Mouse (Mus musculus): ENCODE measurements around the gene Fgfr2. TPM values are rescaled to one million over a fixed set of nuclear protein-coding genes. Genes with fewer than 3 reads are reported as not detected.

Gene Fgfr2
- polyA plus RNA-seq, 1 experiment from 2014 or later = 104 TPM

DNA sequence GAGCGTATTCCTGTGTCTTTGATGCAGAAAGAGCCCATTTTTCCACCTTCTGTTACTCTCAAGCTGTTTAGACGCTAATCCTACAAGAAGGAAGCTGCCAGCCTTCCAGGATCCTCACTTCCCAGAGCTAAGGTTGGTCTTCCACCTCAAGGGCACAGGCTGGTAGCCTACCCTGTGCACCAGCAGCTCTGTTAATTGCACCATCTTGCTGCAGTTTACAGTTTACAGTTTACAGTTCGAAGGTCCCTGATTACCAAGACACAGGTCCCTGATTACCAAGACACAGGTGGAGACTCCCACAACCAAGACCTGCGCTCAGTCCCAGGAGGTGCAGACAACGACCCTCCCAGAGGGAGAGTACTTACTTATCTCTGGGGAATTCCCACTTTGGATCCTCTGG lies 2938.3 kb downstream of the Fgfr2 start:
- Histone ChIP-seq H3K4me2 (no peak overlapping the region), H3K36me3 (peaks cover 32% of the 10 kb centered on the region), H3K27me3 (replicated peaks) (no peaks in the 10 kb centered on the region), H3K9me3 (no peaks in the 10 kb centered on the region), H3K9ac (no peak overlapping the region), H3K4me1 (peaks cover 3% of the 10 kb centered on the region; the same call in 1 of the 2 replicates), H3K27ac (no peak overlapping the region), H3K4me3 (replicated peaks) (no peak overlapping the region)
- no peak for ATAC-seq (ENCODE audit: insufficient read depth, low FRiP score, low read depth)
- 79% methylated on average over 5 of the region's 5 CpGs for WGBS

DNA sequence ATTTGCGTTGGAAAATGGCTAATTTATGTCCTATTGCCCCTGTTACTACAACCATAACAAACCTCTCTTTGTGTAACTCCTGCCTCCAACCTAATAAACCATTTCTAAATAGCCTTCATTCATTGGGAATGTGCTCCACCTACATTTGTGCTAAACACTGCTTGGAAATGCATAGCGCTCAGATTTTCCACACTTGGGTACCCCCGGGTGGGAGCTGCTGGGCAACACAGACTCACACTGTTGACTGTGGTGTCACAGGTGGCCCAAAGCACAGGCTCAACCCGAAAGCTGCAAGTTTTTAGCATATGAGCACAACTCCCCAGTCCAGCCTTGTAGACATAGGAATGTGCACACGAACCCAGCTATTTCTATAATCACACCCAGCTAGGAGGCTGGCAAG lies 2939.2 kb downstream of the Fgfr2 start:
- Histone ChIP-seq H3K4me1 (peaks cover 3% of the 10 kb centered on the region; the same call in 1 of the 2 replicates), H3K36me3 (peaks cover 32% of the 10 kb centered on the region), H3K27me3 (replicated peaks) (no peaks in the 10 kb centered on the region), H3K4me3 (replicated peaks) (no peak overlapping the region), H3K4me2 (no peak overlapping the region), H3K27ac (peak overlapping the region; percentile 51; the same call in 1 of the 2 replicates), H3K9me3 (no peaks in the 10 kb centered on the region), H3K9ac (no peak overlapping the region)
- WGBS = 61% methylated on average over 5 of the region's 5 CpGs
- ATAC-seq (ENCODE audit: insufficient read depth, low FRiP score, low read depth) = no peak

DNA sequence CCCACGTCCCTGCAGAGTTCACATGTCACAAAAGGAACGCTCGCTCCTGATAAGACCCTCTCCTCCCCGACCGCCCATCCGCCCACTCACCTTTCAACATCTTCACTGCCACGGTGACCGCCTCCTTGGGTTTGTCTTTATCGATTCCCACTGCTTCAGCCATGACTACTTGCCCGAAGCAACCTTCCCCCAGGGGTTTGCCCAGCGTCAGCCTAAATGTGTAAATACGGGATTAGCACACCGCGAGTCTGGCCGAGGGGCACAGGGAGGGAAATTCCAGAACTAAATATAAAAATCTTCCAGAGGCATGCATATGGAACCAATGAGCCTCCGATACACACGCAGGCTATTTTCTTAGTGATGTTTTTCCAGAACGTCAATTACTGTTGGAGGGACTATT lies 2940.6 kb downstream of the Fgfr2 start:
- Histone ChIP-seq H3K4me1 (peaks cover 3% of the 10 kb centered on the region; the same call in 1 of the 2 replicates), H3K4me3 (replicated peaks) (no peak overlapping the region), H3K27me3 (replicated peaks) (no peaks in the 10 kb centered on the region), H3K36me3 (peaks cover 36% of the 10 kb centered on the region), H3K9ac (no peak overlapping the region), H3K27ac (no peak overlapping the region), H3K9me3 (no peaks in the 10 kb centered on the region), H3K4me2 (0 out of 2 replicates have a peak overlapping the region, but pooled peaks have one; percentile 16)
- WGBS = 26% methylated on average over 18 of the region's 18 CpGs
- no peak for ATAC-seq (ENCODE audit: insufficient read depth, low FRiP score, low read depth)

GRCm38 (mm10) chr7:130178991-130179390 lies 2944.2 kb downstream of the Fgfr2 start:
- no peak overlapping the region for H3K9ac ChIP-seq
- no peaks in the 10 kb centered on the region for H3K27me3 ChIP-seq (replicated peaks)
- no peaks in the 10 kb centered on the region for H3K9me3 ChIP-seq
- peaks cover 16% of the 10 kb centered on the region for H3K36me3 ChIP-seq
- no peak for ATAC-seq (ENCODE audit: insufficient read depth, low FRiP score, low read depth)
- WGBS = 60% methylated on average over 3 of the region's 3 CpGs
- H3K4me3 ChIP-seq (replicated peaks) = no peak overlapping the region
- H3K4me1 ChIP-seq = peaks cover 3% of the 10 kb centered on the region; the same call in 1 of the 2 replicates
- H3K27ac ChIP-seq = no peak overlapping the region
- H3K4me2 ChIP-seq = no peak overlapping the region

GRCm38 (mm10) chr7:130177009-130177408 lies 2946.1 kb downstream of the Fgfr2 start:
- Histone ChIP-seq H3K36me3 (peaks cover 9% of the 10 kb centered on the region; the same call in 1 of the 2 replicates), H3K9me3 (no peaks in the 10 kb centered on the region), H3K4me2 (no peak overlapping the region), H3K4me3 (replicated peaks) (no peak overlapping the region), H3K4me1 (no peaks in the 10 kb centered on the region), H3K27me3 (replicated peaks) (no peaks in the 10 kb centered on the region), H3K9ac (no peak overlapping the region), H3K27ac (no peak overlapping the region)
- 71% methylated on average over 5 of the region's 5 CpGs for WGBS
- no peak for ATAC-seq (ENCODE audit: insufficient read depth, low FRiP score, low read depth)

DNA sequence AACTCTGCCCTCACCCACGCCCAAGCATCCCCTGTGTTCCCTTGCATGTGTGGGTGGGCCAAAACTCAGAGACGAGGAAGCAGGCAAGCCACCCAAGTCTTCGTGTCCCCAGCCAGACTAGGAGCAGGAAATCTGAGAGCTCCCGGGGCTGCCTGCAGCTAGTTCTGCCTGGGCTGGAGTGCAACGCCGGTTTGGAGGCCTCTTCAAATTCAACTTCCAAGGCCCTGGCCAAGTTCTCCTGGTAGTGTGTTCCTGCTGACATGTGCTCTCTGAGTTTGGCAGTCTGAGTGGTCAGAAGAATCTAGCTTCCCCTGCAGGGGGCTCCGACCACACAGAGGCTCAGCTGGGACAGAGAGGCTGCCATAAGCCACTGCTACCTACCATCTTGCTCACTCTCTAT lies 2948.6 kb downstream of the Fgfr2 start:
- no peak for ATAC-seq (ENCODE audit: insufficient read depth, low FRiP score, low read depth)

GRCm38 (mm10) chr7:130173914-130174313 lies 2949.2 kb downstream of the Fgfr2 start:
- no peaks in the 10 kb centered on the region for H3K9me3 ChIP-seq
- H3K4me2 ChIP-seq = no peak overlapping the region
- H3K4me1 ChIP-seq = no peaks in the 10 kb centered on the region
- no peaks in the 10 kb centered on the region for H3K27me3 ChIP-seq (replicated peaks)
- WGBS = 50% methylated on average over 5 of the region's 5 CpGs
- H3K27ac ChIP-seq = peak overlapping the region; percentile 71
- no peak overlapping the region for H3K4me3 ChIP-seq (replicated peaks)
- no peak for ATAC-seq (ENCODE audit: insufficient read depth, low FRiP score, low read depth)
- H3K9ac ChIP-seq = no peak overlapping the region
- peaks cover 27% of the 10 kb centered on the region for H3K36me3 ChIP-seq

More for the DNA sequence above, 2948.6 kb downstream of the Fgfr2 start:
- H3K27ac ChIP-seq = peak overlapping the region; percentile 71
- H3K4me1 ChIP-seq = no peaks in the 10 kb centered on the region
- H3K4me3 ChIP-seq (replicated peaks) = no peak overlapping the region
- 40% methylated on average over 7 of the region's 7 CpGs for WGBS
- no peak overlapping the region for H3K4me2 ChIP-seq
- H3K9ac ChIP-seq = no peak overlapping the region
- no peaks in the 10 kb centered on the region for H3K27me3 ChIP-seq (replicated peaks)
- peaks cover 21% of the 10 kb centered on the region for H3K36me3 ChIP-seq
- no peaks in the 10 kb centered on the region for H3K9me3 ChIP-seq

DNA sequence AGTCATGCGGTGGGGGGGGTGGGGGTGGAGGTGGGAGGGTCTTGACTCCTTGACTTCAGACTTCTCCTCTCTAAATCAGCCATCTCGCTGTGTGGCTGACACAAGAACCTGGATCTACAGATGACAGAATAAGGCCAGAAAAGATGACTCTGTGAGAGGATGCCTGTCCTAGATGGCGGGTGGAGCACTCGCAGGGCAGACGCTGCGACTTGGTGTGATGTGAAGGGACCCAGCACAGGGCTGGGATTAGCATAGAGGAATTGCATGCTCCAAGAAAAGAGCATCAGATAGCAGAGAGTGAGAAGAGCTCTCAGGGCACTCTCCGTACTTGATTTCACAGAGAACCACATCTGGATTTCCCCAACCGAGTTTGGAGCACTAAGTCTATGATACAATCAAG lies 2953.0 kb downstream of the Fgfr2 start:
- Histone ChIP-seq H3K36me3 (peaks cover 19% of the 10 kb centered on the region), H3K9me3 (no peaks in the 10 kb centered on the region), H3K9ac (no peak overlapping the region), H3K27ac (peak overlapping the region; percentile 61; the same call in 1 of the 2 replicates), H3K4me1 (peaks cover 17% of the 10 kb centered on the region), H3K4me2 (no peak overlapping the region), H3K4me3 (replicated peaks) (no peak overlapping the region), H3K27me3 (replicated peaks) (no peaks in the 10 kb centered on the region)
- ATAC-seq (ENCODE audit: insufficient read depth, low FRiP score, low read depth) = no peak
- 46% methylated on average over 8 of the region's 8 CpGs for WGBS

- WGBS = 75% methylated on average over 12 of the region's 12 CpGs
- no peak overlapping the region; the same call in 1 of the 2 replicates for H3K27ac ChIP-seq
- no peak overlapping the region for H3K4me2 ChIP-seq
- peaks cover 19% of the 10 kb centered on the region for H3K36me3 ChIP-seq
- H3K4me3 ChIP-seq (replicated peaks) = no peak overlapping the region
- no peak for ATAC-seq (ENCODE audit: insufficient read depth, low FRiP score, low read depth)
- H3K9ac ChIP-seq = no peak overlapping the region
- no peaks in the 10 kb centered on the region for H3K9me3 ChIP-seq
- peaks cover 17% of the 10 kb centered on the region for H3K4me1 ChIP-seq
- no peaks in the 10 kb centered on the region for H3K27me3 ChIP-seq (replicated peaks)
Observed at GRCm38 (mm10) chr7:130168296-130168695, 2954.9 kb downstream of the Fgfr2 start.

DNA sequence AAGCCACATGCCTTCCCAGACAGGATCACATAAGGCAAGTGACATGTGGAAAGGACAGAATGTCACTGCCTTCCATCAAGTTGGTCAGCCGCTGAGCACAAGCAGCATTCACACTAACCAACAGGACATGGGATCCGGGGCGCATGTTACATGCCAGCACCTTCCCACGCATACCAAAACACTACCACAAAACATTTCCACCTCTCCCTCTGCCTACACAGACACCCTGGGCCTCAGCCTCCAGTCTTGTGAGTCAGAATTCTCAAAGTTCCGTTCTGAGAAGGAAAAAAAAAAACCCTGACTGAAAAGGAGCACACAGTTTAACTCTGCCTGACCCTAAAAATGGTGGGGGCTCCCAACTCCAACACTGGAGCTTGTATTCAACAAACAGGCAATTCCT lies 2955.9 kb downstream of the Fgfr2 start:
- 77% methylated on average over 5 of the region's 5 CpGs for WGBS
- Histone ChIP-seq H3K9ac (no peak overlapping the region), H3K4me2 (no peak overlapping the region), H3K36me3 (peaks cover 19% of the 10 kb centered on the region), H3K4me3 (replicated peaks) (no peak overlapping the region), H3K9me3 (no peaks in the 10 kb centered on the region), H3K4me1 (peaks cover 17% of the 10 kb centered on the region), H3K27me3 (replicated peaks) (no peaks in the 10 kb centered on the region), H3K27ac (peak overlapping the region; percentile 55)
- ATAC-seq (ENCODE audit: insufficient read depth, low FRiP score, low read depth) = no peak

DNA sequence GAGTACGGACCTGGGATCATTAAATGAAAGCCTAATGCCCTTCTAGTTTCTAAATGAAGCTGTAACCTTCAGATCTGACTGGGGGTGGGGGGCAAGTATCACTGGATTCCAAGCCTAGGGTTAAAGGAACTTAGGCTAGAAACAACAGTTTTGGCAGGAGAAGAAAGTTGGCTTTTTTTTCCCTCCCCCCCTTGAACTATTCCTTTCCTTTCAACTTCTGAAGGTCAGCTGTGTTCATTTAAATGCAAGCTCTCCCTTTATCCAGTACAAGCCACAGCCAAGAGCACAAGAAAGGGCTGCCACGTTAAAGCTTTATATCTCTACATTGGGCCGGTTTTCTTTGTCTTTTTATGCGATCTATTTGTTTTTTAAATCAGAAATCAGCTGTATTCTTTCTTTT lies 2957.0 kb downstream of the Fgfr2 start:
- Histone ChIP-seq H3K9me3 (no peaks in the 10 kb centered on the region), H3K4me3 (replicated peaks) (no peak overlapping the region), H3K27me3 (replicated peaks) (no peaks in the 10 kb centered on the region), H3K9ac (no peak overlapping the region), H3K4me1 (peaks cover 17% of the 10 kb centered on the region), H3K4me2 (no peak overlapping the region), H3K27ac (peak overlapping the region; percentile 55), H3K36me3 (peaks cover 12% of the 10 kb centered on the region; the same call in 1 of the 2 replicates)
- whole genome bisulfite sequencing = 57% methylated on average over 4 of the region's 4 CpGs
- no peak for ATAC-seq (ENCODE audit: insufficient read depth, low FRiP score, low read depth)

GRCm38 (mm10) chr7:130165408-130165807 lies 2957.7 kb downstream of the Fgfr2 start:
- peak; percentile 33; the same call in 1 of the 2 replicates for ATAC-seq (ENCODE audit: insufficient read depth, low FRiP score, low read depth)
- H3K36me3 ChIP-seq = peaks cover 8% of the 10 kb centered on the region; the same call in 1 of the 2 replicates
- peaks cover 17% of the 10 kb centered on the region for H3K4me1 ChIP-seq
- H3K4me3 ChIP-seq (replicated peaks) = no peak overlapping the region
- no peaks in the 10 kb centered on the region for H3K9me3 ChIP-seq
- 45% methylated on average over 3 of the region's 3 CpGs for WGBS
- H3K27me3 ChIP-seq (replicated peaks) = no peaks in the 10 kb centered on the region
- H3K4me2 ChIP-seq = no peak overlapping the region
- H3K27ac ChIP-seq = peak overlapping the region; percentile 38
- H3K9ac ChIP-seq = no peak overlapping the region

DNA sequence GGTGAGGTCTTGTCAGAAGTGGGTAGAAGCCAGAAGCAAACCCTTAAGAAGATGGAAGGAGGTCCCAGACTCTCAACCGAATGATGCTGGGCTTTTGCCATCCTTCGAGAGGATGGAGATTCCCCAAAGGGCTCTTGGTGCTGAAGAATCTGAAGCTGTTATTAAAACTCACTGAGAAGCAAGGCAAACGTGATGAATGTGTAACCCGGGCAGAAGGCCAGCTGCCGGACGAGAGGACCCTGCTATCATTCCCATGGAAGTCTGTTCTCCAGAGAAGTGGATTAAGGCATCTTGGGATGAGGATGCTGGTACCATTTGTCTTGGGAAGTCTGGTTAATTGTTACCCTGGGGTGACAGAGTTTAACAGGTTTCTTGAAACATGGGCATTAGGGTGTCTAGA lies 2960.4 kb downstream of the Fgfr2 start:
- Histone ChIP-seq H3K9me3 (no peaks in the 10 kb centered on the region), H3K4me1 (peaks cover 16% of the 10 kb centered on the region), H3K9ac (no peak overlapping the region), H3K36me3 (no peaks in the 10 kb centered on the region; the same call in 1 of the 2 replicates), H3K4me3 (replicated peaks) (no peak overlapping the region), H3K27ac (no peak overlapping the region), H3K4me2 (no peak overlapping the region), H3K27me3 (replicated peaks) (no peaks in the 10 kb centered on the region)
- ATAC-seq (ENCODE audit: insufficient read depth, low FRiP score, low read depth) = no peak
- WGBS = 55% methylated on average over 6 of the region's 6 CpGs
